In the genomic region with DNA sequence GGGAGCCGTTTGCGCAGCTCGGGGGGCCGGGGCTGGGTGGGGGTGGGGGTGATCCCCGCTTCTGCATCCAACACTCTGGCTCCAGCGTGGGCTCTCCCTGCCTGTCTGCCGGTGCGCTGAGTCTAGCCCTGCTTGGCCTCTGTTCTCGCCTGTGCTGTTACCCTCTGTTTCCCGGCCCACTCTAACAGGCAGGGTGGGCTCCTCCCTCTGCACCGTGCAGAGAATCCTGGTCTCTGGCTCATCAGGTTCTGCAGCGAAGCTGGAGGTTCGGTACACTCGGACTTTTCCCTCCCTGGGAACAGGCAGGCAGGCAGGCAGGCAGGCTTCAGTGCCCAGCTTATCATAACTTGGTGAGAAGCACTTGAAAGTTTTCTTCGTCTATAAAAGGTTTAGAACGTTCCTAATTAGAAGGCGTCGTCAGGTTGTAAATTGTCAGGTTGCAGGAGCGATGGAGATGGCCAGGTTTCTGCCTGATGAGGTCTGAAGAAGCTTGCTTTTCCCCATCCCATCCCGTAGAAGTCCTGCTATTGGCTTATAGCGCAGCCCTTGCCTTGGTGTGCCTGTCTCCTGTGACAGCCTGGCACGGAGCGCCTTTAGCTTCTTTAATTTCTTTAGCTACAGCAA, we compare ENCODE assay signal across 7 mouse cellular contexts. TPM values are rescaled to one million over a fixed set of nuclear protein-coding genes. Genes with fewer than 3 reads are reported as not detected.
DNase-seq lines count a peak whose midpoint lies in the region; ATAC-seq and TF ChIP-seq lines count a peak whose summit lies in the region.

No protein-coding gene starts in this region.

- under 1% methylated on average over 23 of the region's 23 CpGs for WGBS in heart, adult 2 months
- 1% methylated on average over 18 of the region's 23 CpGs for WGBS in kidney, embryonic 16.5 days
- 1% methylated on average over 23 of the region's 23 CpGs for WGBS in lung, adult 2 months

- intact Hi-C loops in heart, adult 2 months (cut with DNase I): loop anchor here (2.0 kb wide), 5 partner anchors 23 to 127 kb away; partner anchors contain the start of genes Dhx29 and Mtrex

- H3K36me3 ChIP-seq in heart, adult 2 months (ENCODE audit: control insufficient read depth, insufficient read depth, low read length): peaks cover 16% of the 10 kb centered on the region
- H3K36me3 ChIP-seq in kidney, embryonic 16.5 days (ENCODE audit: insufficient read depth, low read length): peaks cover 5% of the 10 kb centered on the region

- no peak for TF ChIP-seq EP300 in heart, adult 2 months (IDR thresholded peaks at IDR 0.05; ENCODE audit: insufficient read depth, low read depth, low read length)

- DNase-seq in thymus, postnatal 25 days: peak; percentile 3
- DNase-seq in thymus, postnatal 0 days (ENCODE audit: low spot score): no peak
- peak; percentile 11 for DNase-seq in cerebellum, adult 11-12 months
- peak; percentile 34 to 60 for DNase-seq in heart, adult 2 months
- DNase-seq in lung, adult 2 months: peak; percentile 34
- peak; percentile 59 for DNase-seq in retina, embryonic 14.5 days (ENCODE audit: low spot score)

- peak; percentile 73 for ATAC-seq in kidney, embryonic 16.5 days (ENCODE audit: low FRiP score, low TSS enrichment)

- H3K9ac ChIP-seq in heart, adult 2 months (ENCODE audit: low read depth, low read length): peak overlapping the region; percentile 87
- peak overlapping the region; percentile 91 for H3K9ac ChIP-seq in kidney, embryonic 16.5 days (replicated peaks; ENCODE audit: low read length)

- H3K4me1 ChIP-seq in heart, adult 2 months (ENCODE audit: control insufficient read depth, insufficient read depth, low read length): peaks cover 4% of the 10 kb centered on the region
- H3K4me1 ChIP-seq in kidney, embryonic 16.5 days (ENCODE audit: insufficient read depth, low read length): peaks cover 5% of the 10 kb centered on the region; the same call in 1 of the 2 replicates
- H3K4me1 ChIP-seq in lung, adult 2 months (ENCODE audit: control insufficient read depth, insufficient read depth, low read length): peaks cover 2% of the 10 kb centered on the region; the same call in 1 of the 2 replicates

- H3K4me2 ChIP-seq in kidney, embryonic 16.5 days (replicated peaks; ENCODE audit: low read depth, low read length): peak overlapping the region; percentile 77

- TF ChIP-seq CTCF in heart, adult 2 months (IDR thresholded peaks at IDR 0.05): no peak
- TF ChIP-seq CTCF in lung, adult 2 months (IDR thresholded peaks at IDR 0.05; ENCODE audit: insufficient read depth, low read length): no peak

- H3K27me3 ChIP-seq in heart, adult 2 months (ENCODE audit: control insufficient read depth, insufficient read depth, low read length): no peaks in the 10 kb centered on the region
- H3K27me3 ChIP-seq in kidney, embryonic 16.5 days (ENCODE audit: insufficient read depth, low read length): no peaks in the 10 kb centered on the region

- H3K27ac ChIP-seq in heart, adult 2 months: peak overlapping the region; percentile 87
- peak overlapping the region; percentile 96 for H3K27ac ChIP-seq in kidney, embryonic 16.5 days (ENCODE audit: low read length)

- peak overlapping the region; percentile 66 for H3K4me3 ChIP-seq in heart, adult 2 months
- H3K4me3 ChIP-seq in kidney, embryonic 16.5 days (ENCODE audit: low read length): peak overlapping the region; percentile 82
- H3K4me3 ChIP-seq in lung, adult 2 months (replicated peaks; ENCODE audit: extremely low read depth, low read depth, low read length): peak overlapping the region; percentile 100

- TF ChIP-seq POLR2A in heart, adult 2 months (IDR thresholded peaks at IDR 0.05; ENCODE audit: insufficient read depth, low read depth, low read length): no peak
- peak; percentile 29; the same call in 1 of the 2 replicates for TF ChIP-seq POLR2A in lung, adult 2 months (IDR thresholded peaks at IDR 0.05; ENCODE audit: borderline replicate concordance, extremely low read depth, low read depth, low read length)

- H3K79me2 ChIP-seq in heart, adult 2 months (replicated peaks; ENCODE audit: control insufficient read depth, insufficient read depth, low read length): peaks cover 5% of the 10 kb centered on the region

- H3K9me3 ChIP-seq in kidney, embryonic 16.5 days (ENCODE audit: low read length): no peaks in the 10 kb centered on the region

RNA-seq across cellular contexts. Expression of gene Plpp1, which starts 0.9 kb away (rescaled TPM):
- polyA plus RNA-seq in thymus, postnatal 0 days (2015; fragmentation: Nextera tagmentation; extraction: Ambion mirVana): 18.1 and 19.9 TPM in 2 replicates
- total RNA-seq in heart, adult 2 months (2021): 10 to 100 TPM; 51.5 to 51.6 TPM
- 70.0 and 106 TPM in 2 replicates for polyA plus RNA-seq in heart, adult 2 months (2012; rRNA removed)
- 103 and 120 TPM in 2 replicates for polyA plus RNA-seq in kidney, embryonic 16.5 days (2015; fragmentation: Nextera tagmentation; extraction: Ambion mirVana)
- polyA plus RNA-seq in lung, adult 2 months (2012; rRNA removed): 171 and 191 TPM in 2 replicates
